23 mouse cellular contexts compared by ENCODE assay signal in genomic region chr14:28300095-28300494, GRCm38 (mm10).
DNase-seq lines count a peak whose midpoint lies in the region; ATAC-seq and TF ChIP-seq lines count a peak whose summit lies in the region.
"Had no signal": no experiment of that assay in that cellular context is flagged by ENCODE, and none has a peak within 500 bp of the region (broad histone marks: within the 10 kb centered on the region; RNA-seq: fewer than 3 reads in every experiment).

No protein-coding gene starts in this region.

- 25% methylated on average over 6 of the region's 6 CpGs for WGBS in lung, embryonic 14.5 days
- 33% methylated on average over 6 of the region's 6 CpGs for WGBS in lung, postnatal 0 days

- no peak for TF ChIP-seq EP300 in lung, postnatal 0 days (IDR thresholded peaks at IDR 0.05)

- DNase-seq in frontal cortex, postnatal 10 days (ENCODE audit: low spot score in 2 of 2) = no peak
- DNase-seq in lung, embryonic 14.5 days = peak; percentile 72
- DNase-seq in lung, postnatal 14 days = no peak
- DNase-seq in lung, postnatal 0 days (ENCODE audit: low spot score) = peak; percentile 26
- no peak for DNase-seq in lung, adult 18-20 months
- DNase-seq: adrenal gland, adult 8-10 months; adrenal gland, postnatal 25 days; cerebellum, adult 11-12 months; cerebellum, adult 8-10 months; cerebellum, postnatal 10 days; cerebellum, postnatal 36 days; gastrocnemius, postnatal 25 days; heart, adult 2 months; heart, postnatal 14 days had no signal

- H3K36me3 ChIP-seq in lung, embryonic 14.5 days (ENCODE audit: insufficient read depth) = no peaks in the 10 kb centered on the region
- H3K36me3 ChIP-seq in lung, postnatal 0 days (ENCODE audit: insufficient read depth, low read length) = no peaks in the 10 kb centered on the region
- H3K36me3 ChIP-seq: forebrain, embryonic 10.5 days; heart, embryonic 10.5 days; heart, embryonic 13.5 days; hindbrain, embryonic 12.5 days; hindbrain, embryonic 15.5 days had no signal

- H3K27me3 ChIP-seq in lung, embryonic 14.5 days (ENCODE audit: insufficient read depth, low read length) = 0 out of 2 replicates have a peak, but pooled peaks cover 3% of the 10 kb centered on the region
- H3K27me3 ChIP-seq in lung, postnatal 0 days (replicated peaks; ENCODE audit: insufficient read depth, low read length) = no peaks in the 10 kb centered on the region
- H3K27me3 ChIP-seq: forebrain, embryonic 13.5 days; heart, embryonic 13.5 days; hindbrain, embryonic 12.5 days; hindbrain, embryonic 15.5 days had no signal

- TF ChIP-seq CTCF in lung, embryonic 14.5 days (IDR thresholded peaks at IDR 0.05; ENCODE audit: low read depth) = no peak
- no peak for TF ChIP-seq CTCF in lung, postnatal 0 days (IDR thresholded peaks at IDR 0.05)

- no peak overlapping the region for H3K4me2 ChIP-seq in lung, embryonic 14.5 days
- no peak overlapping the region for H3K4me2 ChIP-seq in lung, postnatal 0 days (replicated peaks; ENCODE audit: low read depth, low read length)
- H3K4me2 ChIP-seq: forebrain, embryonic 13.5 days; heart, embryonic 13.5 days; hindbrain, embryonic 12.5 days; hindbrain, embryonic 15.5 days had no signal

- ATAC-seq in frontal cortex, adult (ENCODE audit: low TSS enrichment) = 0 out of 2 replicates have a peak, but pooled peaks have one; percentile 8
- ATAC-seq in lung, embryonic 14.5 days (ENCODE audit: insufficient read depth) = peak; percentile 70
- no peak for ATAC-seq in lung, postnatal 0 days
- ATAC-seq: activated CD4-positive, CD25-positive, alpha-beta regulatory T cell, adult 4 months; forebrain, embryonic 13.5 days; forebrain, embryonic 16.5 days had no signal

- H3K4me1 ChIP-seq in lung, embryonic 14.5 days (ENCODE audit: insufficient read depth) = peaks cover 21% of the 10 kb centered on the region
- H3K4me1 ChIP-seq in lung, postnatal 0 days (ENCODE audit: insufficient read depth, low read depth, low read length) = peaks cover 8% of the 10 kb centered on the region; the same call in 1 of the 2 replicates
- H3K4me1 ChIP-seq: forebrain, embryonic 13.5 days; hindbrain, embryonic 15.5 days had no signal

- no peak overlapping the region for H3K9ac ChIP-seq in lung, embryonic 14.5 days
- no peak overlapping the region for H3K9ac ChIP-seq in lung, postnatal 0 days (replicated peaks; ENCODE audit: low read depth)
- H3K9ac ChIP-seq: forebrain, embryonic 13.5 days; heart, embryonic 13.5 days; hindbrain, embryonic 12.5 days; hindbrain, embryonic 15.5 days had no signal

- H3K27ac ChIP-seq in lung, embryonic 14.5 days (ENCODE audit: low read depth) = no peak overlapping the region
- no peak overlapping the region for H3K27ac ChIP-seq in lung, postnatal 0 days (ENCODE audit: low read length)
- H3K27ac ChIP-seq: forebrain, embryonic 10.5 days; forebrain, embryonic 13.5 days; heart, adult 2 months; heart, embryonic 10.5 days; heart, embryonic 13.5 days; hindbrain, embryonic 12.5 days; hindbrain, embryonic 15.5 days had no signal

- no peak overlapping the region for H3K4me3 ChIP-seq in lung, embryonic 14.5 days (ENCODE audit: low read depth, low read length)
- no peak overlapping the region for H3K4me3 ChIP-seq in lung, postnatal 0 days (ENCODE audit: low read depth, low read length)
- H3K4me3 ChIP-seq: forebrain, embryonic 10.5 days; forebrain, embryonic 13.5 days; heart, adult 2 months; heart, embryonic 10.5 days; heart, embryonic 13.5 days; hindbrain, embryonic 12.5 days; hindbrain, embryonic 15.5 days had no signal

- no peaks in the 10 kb centered on the region for H3K9me3 ChIP-seq in lung, embryonic 14.5 days (ENCODE audit: low read depth, low read length)
- no peaks in the 10 kb centered on the region for H3K9me3 ChIP-seq in lung, postnatal 0 days (ENCODE audit: low read length)
- H3K9me3 ChIP-seq: forebrain, embryonic 10.5 days; forebrain, embryonic 13.5 days; heart, embryonic 10.5 days; heart, embryonic 13.5 days; hindbrain, embryonic 12.5 days; hindbrain, embryonic 15.5 days had no signal

Comparison
In these comparisons a context has a peak if more than half of its experiments do, and no peak if none do; other contexts are left out.
1. DNase-seq: peak in lung, embryonic 14.5 days (single experiment) and lung, postnatal 0 days (single experiment); none in frontal cortex, postnatal 10 days (0 of 2), lung, postnatal 14 days (single experiment) and lung, adult 18-20 months (0 of 2).